Mouse (Mus musculus) large intestine, adult 2 months (tissue): ENCODE data around the gene F7. TPM values are rescaled to one million over a fixed set of nuclear protein-coding genes. Genes with fewer than 3 reads are reported as not detected.
"Not testable (repeated sequence)": the region's sequence is repeated elsewhere in the genome, so short reads cannot be mapped to it uniquely, and the experiment has no call there.

Experiments
- DNase-seq: peaks from one replicate; pipeline ENCODE4 v3.0.0-alpha.2; 2012; ENCODE audit warnings: low read depth, low spot score
- WGBS: fragments of 180-500 bp; shearing (Covaris S2); methylation state at CpG from one replicate; pipeline ENCODE4 v1.1.7; 2018; 5-methylcytosine and 5-hydroxymethylcytosine counted together
- polyA plus RNA-seq: library from polyadenylated mRNA; depleted of rRNA; stranded (reverse); fragments of >200 nt; gene quantifications from 2 replicates; pipeline ENCODE4 v1.2.3, GENCODE M21; 2012; rRNA removed

The F7 gene
- polyA plus RNA-seq, 1 experiment: 0.12 TPM

DNA sequence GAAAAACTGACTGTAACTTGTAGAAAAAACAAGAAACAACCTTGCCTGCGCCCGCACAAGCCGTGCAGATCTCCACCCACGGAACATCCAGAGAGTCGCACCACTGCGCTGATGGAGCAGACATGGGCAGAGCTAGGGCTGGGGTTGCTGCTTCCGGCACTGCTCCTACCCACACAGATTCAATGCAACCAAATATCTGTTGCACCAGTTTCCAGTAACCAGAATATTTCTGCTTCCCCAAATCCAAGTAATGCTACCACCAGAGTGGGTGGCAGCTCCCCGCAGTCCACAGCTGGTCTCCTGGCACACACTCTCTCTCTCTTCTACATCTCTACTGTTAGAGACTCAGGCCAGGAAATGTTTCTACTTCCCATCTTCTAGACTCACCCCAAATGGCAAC lies 4.0 kb upstream of the F7 start:
- WGBS: 96% methylated on average over 8 of the region's 8 CpGs

DNA sequence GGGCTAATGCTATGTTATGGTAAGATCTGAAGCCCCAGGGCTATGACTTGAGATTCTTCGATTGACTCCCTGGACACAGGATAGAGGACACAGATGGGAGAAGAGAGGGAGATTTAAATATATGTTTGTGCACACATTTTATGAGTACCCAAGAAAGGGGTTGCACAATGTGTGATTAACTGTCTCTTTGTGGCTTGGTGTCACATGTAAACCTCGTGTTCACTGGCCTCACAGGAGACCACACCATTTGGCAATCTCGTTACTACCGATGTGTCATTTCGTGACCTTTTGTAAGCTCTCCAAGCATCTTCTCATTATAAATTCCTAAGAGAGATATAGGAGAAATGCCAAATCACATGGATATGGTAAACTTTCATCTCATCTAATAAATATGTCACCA lies 1.8 kb downstream of the F7 start:
- WGBS: 79% methylated on average over 5 of the region's 5 CpGs
- DNase-seq: no peak

More for the DNA sequence above, 4.0 kb upstream of the F7 start:
- no peak for DNase-seq

DNA sequence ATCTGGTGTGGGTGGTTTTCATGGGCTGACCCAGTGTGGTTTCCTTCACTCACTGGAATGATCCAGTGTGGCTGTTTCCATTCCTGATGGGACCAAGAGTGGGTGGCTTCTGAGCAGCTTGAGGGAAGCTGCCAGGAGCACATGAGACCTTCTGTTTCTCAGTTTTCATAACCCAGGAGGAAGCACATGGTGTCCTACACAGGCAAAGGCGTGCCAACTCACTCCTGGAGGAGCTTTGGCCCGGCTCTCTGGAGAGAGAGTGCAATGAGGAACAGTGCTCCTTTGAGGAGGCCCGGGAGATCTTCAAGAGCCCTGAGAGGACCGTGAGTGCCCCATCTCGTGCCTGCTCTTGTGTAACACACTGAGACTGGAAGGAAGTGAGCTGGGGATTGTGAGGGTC lies 2.6 kb downstream of the F7 start:
- DNase-seq: no peak
- 32% methylated on average over 5 of the region's 5 CpGs for WGBS

DNA sequence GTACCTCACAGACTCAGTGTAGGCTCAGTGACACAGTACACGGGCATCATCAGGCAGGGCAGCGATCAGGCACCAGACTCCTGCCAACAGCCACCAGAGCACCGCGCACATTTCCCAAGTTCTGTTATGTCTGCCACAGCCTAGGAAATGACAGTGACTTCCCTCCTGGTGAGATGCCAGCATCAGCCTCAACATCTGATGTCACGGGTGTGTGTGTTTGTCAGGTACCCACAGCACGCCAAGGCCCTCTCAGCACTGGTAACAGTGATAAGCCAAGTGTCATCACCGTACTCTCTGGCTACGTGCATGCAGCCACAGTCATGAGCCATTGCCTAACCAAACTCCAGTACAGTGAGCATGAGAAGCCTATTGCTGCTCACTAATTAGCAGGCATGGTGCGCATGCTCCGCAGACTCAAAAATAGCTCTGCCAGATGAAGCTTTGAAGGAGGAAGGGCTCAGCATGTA lies 10.5 kb downstream of the F7 start:
- DNase-seq: no peak
- 82% methylated on average over 10 of the region's 10 CpGs for WGBS

DNA sequence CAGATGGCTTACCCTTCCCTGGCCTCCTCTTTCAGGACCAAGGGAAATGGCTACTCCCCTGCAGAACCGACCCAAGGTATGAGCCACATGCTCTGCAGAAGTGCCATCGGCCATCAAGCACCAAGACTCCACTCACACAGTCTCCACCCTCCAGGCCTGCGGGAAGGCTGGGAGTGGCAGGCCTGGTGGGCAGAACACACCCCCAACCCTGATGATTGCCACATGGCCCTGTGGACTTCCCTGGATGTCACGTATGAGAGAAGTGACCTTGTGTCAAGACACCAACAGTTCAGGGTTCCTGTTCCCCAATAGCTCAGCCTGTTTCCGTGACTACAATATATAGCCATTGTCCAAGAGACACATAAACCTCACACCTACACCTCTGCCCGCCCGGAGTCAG lies 11.2 kb downstream of the F7 start, which contains the start of gene F10:
Gene F10, plus strand, starts transcription at position 294 of the 400 bp plus-strand sequence.
- no peak for DNase-seq
- 55% methylated on average over 7 of the region's 7 CpGs for WGBS

DNA sequence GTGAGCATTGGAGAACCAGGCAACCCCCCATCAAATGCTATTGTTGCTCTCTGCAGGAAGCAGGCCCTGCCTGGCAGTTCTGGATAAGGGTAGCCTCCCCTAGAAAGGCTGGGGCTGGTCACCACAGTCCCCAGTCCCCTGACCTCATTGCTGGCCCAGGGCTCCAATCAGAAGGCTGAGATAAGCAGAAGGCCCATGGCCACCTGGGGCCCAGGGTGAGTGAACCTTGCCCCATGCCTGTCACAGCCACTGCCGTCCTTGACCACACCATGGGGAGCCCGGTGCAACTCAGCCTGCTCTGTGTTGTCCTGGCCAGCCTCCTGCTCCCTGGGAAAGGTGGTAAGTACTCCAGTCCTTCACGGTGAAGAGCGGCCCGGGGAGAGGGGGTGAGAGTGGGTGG lies 11.7 kb downstream of the F7 start:
- no peak for DNase-seq

DNA sequence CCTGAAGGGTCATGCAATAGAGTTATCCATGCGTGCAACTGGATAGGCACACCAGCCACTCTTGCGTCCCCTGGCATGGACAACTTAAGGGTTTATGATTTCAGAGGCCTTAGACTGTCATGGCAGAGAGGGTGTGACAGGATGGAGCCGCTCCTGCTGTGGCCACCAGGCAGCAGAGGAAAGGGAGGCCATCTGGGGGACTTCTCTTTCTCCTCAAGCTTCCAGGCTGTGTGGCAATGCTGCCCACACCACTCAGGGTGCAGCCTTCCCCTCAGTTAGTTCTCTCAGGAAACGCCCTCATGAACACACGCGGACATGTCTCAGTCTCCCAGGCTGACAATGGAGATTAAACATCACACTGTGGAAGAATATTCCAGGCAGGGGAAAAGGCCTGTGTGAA lies 13.2 kb downstream of the F7 start:
- WGBS: 74% methylated on average over 6 of the region's 6 CpGs
- DNase-seq: no peak

More for the DNA sequence above, 11.7 kb downstream of the F7 start:
- 38% methylated on average over 5 of the region's 5 CpGs for WGBS

DNA sequence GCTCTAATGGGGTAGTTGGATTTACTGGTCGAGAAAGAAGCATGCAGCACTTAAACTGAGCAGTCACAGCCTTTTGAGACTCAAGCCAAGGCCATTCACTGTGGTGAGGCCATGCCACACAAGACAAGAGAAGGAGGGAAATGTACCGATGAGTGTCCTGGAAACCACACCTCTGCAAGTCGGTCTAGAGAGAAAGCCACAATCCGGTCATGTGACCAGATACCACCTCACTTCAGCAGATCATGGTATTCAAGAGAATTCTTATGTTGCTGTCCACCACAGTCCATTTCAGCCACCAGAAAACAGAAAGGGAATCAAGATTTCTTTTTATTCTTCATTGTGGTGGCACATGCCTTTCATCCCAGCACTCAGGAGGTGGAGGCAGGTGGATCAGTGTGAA lies 15.6 kb downstream of the F7 start:
- no peak for DNase-seq
- 70% methylated on average over 4 of the region's 4 CpGs for WGBS

DNA sequence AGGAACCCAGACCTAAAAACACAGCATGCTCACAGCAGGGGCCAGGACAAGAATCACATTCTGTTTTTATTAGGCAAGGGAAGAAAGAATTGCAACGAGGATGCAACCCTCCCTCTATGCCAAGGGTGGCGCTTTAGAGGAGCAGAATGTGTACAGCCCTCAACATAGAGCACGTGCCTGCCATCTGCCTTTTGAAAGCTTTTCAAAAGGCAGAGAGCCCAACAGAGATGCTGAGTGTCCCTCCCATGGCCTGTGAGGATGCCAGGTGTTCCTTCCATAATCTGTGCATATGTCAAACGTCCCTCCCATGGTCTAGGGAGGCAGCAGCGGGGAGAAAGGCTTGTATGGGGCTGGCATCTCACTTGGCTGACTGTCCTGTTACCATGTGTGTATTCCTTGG lies 21.8 kb downstream of the F7 start:
- DNase-seq: no peak
- 51% methylated on average over 5 of the region's 5 CpGs for WGBS

DNA sequence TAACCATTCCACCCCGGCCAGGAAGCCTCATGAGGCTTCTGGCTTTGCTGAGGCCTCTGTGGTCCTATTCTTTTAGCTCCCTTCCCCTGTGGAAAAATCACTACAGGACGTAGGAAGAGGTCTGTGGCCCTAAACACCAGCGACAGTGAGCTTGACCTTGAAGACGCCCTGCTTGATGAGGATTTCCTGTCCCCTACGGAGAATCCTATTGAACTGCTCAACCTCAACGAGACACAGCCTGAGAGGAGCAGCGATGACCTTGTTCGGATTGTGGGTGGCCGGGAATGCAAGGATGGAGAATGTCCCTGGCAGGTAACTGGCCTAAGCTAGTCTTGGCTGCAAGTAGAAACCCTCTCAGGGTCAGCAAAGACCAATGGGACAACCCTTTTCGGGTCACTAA lies 24.7 kb downstream of the F7 start:
- no peak for DNase-seq
- WGBS: 83% methylated on average over 10 of the region's 10 CpGs

DNA sequence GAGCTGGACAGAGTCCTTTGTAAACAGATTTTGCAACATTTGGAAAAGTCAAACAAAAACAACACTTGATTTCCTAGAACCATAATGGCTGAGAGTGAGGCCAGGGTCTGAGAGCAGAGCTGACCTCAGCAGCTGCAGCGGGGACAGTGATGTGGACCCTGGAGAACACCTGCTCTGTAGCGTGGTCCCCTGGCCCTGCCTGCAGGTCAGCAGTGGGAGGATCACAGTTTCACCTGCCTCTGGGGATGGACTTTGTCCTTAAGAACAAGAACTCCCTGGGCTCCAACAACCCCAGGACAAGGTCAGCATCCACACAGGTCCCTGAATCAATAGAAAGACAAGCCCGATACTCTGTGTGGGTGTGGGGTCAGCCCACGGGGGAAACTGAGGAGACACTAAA lies 31.5 kb downstream of the F7 start:
- DNase-seq: no peak
- WGBS: 48% methylated on average over 4 of the region's 4 CpGs

DNA sequence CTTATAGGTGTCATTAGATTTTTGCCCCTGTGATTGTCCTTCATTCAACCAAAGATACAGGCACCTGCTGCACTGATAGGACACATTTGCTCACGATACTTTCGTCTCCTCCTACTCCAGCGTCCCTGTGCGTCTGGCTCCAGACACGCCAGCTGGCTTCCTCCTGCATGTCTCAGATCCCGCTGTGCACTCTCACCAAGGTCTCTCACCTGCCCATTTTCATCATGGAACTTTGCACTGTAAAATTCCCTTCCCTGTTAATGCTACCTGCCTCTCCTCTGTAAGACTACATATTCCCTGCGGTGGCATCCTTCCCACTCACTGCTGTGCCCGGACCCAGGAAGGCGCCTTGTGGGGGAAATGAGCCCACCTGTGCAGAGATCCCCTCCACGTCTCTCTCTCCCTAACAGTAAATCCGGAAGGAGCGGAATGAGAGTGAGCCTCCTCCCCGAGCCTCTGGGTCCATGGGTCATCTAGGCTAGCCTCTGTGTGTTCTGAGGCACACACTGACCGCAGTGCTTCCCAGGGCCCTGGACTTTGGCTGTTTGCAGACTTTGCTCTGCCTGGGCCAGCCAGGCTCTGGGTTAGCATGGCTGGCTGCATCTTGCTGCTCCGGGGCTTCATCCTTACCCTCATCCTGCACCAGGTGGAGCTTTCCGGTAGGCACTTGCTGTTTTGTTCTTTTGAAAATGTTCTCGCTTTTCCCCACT lies 34.8 kb downstream of the F7 start, which contains the start of gene Proz:
Gene Proz, plus strand, starts transcription at position 474 of the 710 bp plus-strand sequence.
- DNase-seq: peak; percentile 25
- 45% methylated on average over 17 of the region's 17 CpGs for WGBS

DNA sequence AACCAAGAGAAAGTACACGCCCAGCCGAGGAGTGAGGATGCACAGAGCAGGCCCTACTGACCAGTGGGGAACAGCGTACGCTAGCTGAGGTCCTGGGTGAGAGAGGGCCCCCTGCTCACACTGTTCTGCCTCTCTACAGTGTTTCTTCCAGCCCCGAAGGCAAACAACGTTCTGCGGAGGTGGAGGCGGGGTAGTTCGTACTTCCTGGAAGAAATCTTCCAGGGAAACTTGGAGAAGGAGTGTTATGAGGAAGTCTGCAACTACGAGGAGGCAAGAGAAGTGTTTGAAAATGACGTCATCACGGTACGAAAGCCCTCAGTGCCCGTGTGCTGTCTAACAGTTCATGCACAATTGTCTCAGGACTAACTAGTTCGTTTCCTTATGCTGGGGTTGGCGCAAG lies 37.3 kb downstream of the F7 start:
- peak; percentile 25 for DNase-seq
- 31% methylated on average over 16 of the region's 16 CpGs for WGBS

DNA sequence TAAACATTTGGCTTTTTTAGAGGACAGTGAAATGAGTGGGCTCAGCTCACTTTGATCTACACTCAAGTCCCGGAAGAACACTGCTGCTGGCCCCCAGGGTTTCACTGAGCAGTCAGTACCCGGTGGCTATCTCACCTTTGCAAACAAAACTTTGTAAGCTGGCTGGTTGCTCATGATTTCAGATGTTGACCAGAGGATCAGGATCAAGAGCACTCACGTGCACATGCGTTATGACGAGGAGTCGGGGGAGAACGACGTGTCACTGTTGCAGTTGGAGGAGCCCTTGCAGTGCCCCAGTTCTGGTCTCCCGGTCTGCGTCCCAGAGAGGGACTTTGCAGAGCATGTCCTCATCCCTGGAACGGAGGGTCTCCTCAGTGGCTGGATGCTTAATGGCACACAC lies 47.4 kb downstream of the F7 start:
- DNase-seq: no peak
- 89% methylated on average over 11 of the region's 11 CpGs for WGBS

DNA sequence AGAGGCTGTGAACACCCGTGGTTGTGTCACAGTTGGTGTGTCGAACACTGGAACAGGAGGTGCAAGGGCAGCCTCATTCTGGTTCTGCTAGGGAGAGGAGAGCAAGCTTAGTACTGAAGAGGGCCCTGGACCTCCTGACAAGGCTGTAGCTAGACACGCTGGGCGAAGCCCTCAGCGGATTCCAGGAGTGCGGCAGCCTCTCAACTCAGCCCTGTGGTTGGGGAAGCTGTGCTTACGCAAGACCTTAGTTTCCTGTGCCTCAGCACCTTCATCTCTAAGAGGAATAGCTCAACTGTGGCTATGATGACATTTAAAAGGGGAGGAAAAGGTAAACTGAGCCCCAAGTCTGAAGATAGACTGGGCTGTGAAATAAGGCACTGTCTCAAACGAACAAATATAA lies 49.2 kb downstream of the F7 start:
- DNase-seq: no peak
- 90% methylated on average over 8 of the region's 8 CpGs for WGBS

DNA sequence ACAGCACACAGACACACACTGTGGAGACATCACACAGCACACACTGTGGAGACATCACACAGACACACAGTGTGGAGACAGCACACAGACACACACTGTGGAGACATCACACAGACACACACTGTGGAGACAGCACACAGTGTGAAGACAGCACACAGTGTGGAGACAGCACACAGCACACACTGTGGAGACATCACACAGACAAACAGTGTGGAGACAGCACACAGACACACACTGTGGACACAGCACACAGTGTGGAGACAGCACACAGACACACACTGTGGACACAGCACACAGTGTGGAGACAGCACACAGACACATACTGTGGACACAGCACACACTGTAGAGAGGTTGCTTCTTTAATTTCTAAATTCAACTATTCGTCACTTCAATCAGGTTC lies 49.7 kb downstream of the F7 start:
- 100% methylated on average over 1 of the region's 1 CpGs for WGBS
- DNase-seq: not testable (repeated sequence)

DNA sequence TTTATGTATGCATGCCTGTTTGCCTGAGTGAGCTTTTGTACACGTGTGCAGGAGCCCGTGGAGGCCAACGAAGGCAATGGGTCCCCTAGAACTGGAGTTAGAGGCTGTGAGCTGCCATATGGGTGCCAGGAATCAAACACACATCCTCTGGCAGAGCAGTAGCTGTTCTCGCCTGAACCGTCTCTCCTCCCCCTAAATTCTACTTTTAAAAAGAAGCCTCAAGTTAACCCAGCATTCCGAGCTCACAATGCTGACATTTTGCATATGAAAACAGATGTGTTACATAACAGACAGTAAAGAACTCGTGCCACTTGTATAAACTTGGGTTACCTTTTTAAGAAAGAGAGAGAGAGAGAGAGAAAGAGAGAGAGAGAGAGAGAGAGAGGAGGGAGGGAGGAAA lies 51.7 kb downstream of the F7 start:
- no peak for DNase-seq
- WGBS: 85% methylated on average over 7 of the region's 7 CpGs

Other genes with a start within 250 kb of the F7 start
- 14.1 TPM in 2 replicates for gene Mcf2l, start 152.2 kb upstream of the F7 start, polyA plus RNA-seq
- 0.05 and 0.29 TPM in 2 replicates for gene F10, start 11.3 kb downstream of the F7 start, polyA plus RNA-seq
- 4.2 and 8.8 TPM in 2 replicates for gene Proz, start 34.9 kb downstream of the F7 start, polyA plus RNA-seq
- 18.2 and 18.7 TPM in 2 replicates for gene Pcid2, start 79.4 kb downstream of the F7 start, polyA plus RNA-seq
- gene Cul4a, start 79.6 kb downstream of the F7 start, polyA plus RNA-seq: 24.2 and 30.9 TPM in 2 replicates
- 411 and 537 TPM in 2 replicates for gene Lamp1, start 133.1 kb downstream of the F7 start, polyA plus RNA-seq
- gene Grtp1, start 174.6 kb downstream of the F7 start, polyA plus RNA-seq: 67.3 and 69.4 TPM in 2 replicates
- gene Adprhl1, start 228.1 kb downstream of the F7 start, polyA plus RNA-seq: not detected in 2 replicates